Mouse (Mus musculus) yolk sac, embryonic 10.5 days (tissue): ENCODE measurements around the gene Gstp2.
"Not testable (repeated sequence)": the region's sequence is repeated elsewhere in the genome, so short reads cannot be mapped to it uniquely, and the experiment has no call there.

Experiments
- DNase-seq: peaks from one replicate; pipeline ENCODE4 v3.0.0-alpha.2; 2017; ENCODE audit warnings: low spot score

Gene Gstp2

DNA sequence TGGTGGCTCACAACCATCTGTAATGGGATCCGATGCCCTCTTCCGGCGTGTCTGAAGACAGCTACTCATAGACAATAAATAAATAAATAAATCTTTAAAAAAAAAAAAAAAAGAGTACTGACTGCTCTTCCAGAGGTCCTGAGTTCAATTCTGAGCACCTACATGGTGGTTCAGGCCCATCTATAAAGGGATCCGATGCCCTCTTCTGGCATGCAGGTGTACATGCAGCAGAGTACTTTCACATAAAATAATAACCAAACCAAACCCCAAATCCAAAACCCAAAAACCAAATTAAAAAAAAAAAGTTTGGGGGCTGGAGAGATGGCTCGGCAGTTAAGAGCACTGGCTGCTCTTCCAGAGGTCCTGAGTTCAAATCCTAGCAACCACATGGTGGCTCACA, 3.2 kb upstream of the Gstp2 start:
- not testable (repeated sequence) for DNase-seq

DNA sequence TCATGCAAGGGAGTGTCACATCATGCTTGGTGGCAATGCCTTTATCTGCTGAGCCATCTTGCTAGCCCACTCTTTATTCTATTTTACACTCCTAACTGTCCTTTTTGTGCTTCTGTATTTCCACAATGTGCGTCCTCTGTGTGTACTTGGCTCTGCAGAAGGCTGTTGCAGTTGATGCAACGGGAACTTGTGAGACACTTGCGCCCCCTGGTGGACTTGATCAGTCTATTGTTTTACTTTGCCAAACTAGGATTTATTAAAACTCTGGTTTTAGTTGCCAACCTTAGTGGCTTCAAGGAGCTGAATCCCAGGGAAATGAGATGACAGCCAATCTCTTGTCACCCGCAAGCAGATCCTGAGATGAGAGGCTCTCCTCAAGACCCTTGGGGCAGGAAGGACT, 2.0 kb upstream of the Gstp2 start:
- peak; percentile 47 for DNase-seq

DNA sequence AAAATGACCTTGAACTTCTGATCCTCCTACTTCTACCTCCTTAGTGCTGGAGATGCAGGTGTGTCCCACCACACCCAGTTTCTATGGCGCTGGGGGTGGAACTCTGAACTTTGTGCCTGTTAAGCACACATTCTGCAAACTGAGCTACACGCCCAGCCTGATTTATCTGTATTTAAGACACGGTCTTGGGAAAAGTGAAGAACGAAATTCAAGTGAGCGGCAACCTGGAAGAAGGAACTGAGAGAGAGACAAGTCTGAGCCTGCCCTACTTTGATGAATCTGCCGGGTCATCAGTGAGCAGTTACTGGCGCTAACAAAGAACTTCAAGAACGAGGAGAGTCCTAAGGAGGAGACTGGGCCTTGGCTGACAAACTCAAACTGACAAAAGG, 1.0 kb upstream of the Gstp2 start:
- DNase-seq, result peak; percentile 75

GRCm38 (mm10) chr19:4044109-4044508, 1.7 kb downstream of the Gstp2 start:
- DNase-seq, result not testable (repeated sequence)

DNA sequence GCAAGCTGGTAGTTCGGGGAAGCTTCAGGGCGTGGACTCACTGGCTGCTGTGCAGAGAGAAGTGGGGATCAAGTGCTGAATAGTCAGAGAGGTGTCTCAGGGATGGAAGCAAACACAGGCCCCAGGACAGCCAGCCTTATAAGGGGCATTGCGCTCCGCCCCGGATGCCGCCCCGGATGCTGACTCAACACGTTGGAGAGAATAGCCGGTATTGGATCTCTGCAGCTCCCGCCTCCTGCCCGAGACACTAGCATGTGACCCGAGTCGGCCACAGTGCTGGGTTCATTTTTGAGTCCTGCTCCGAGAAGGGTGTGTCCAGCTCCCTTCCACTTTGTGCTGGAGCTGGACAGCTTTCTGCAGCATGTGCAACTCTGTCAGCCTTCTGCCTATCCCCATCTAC, 3.7 kb downstream of the Gstp2 start:
- no peak for DNase-seq

GRCm38 (mm10) chr19:4041500-4041899, 4.3 kb downstream of the Gstp2 start:
- DNase-seq, result not testable (repeated sequence)

- DNase-seq, result not testable (repeated sequence)
Measured at GRCm38 (mm10) chr19:4040941-4041340, 4.9 kb downstream of the Gstp2 start.

DNA sequence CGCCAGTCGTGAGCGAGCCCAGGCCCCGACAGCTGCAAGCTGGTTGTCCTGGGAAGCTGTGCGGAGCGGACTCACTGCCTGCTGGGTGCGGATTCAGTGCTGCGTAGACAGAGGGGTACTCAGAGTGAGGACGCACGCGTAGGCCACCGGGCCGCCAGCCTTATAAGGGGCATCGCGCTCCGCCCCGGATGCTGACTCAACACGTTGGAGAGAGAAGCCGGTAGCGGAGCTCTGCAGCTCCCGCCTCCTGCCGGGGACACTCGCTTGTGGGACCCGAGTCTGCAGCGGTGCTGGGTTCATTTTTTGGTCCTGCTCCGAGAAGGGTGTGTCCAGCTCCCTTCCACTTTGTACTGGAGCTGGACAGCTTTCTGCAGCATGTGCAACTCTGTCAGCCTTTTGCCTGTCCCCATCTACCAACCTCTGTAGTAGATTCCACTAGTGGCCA, 8.0 kb downstream of the Gstp2 start, which contains the start of gene Gstp1:
Gstp1 (minus strand) TSS at position 198 of the 445 bp plus-strand sequence.
- peak; percentile 83 for DNase-seq

DNA sequence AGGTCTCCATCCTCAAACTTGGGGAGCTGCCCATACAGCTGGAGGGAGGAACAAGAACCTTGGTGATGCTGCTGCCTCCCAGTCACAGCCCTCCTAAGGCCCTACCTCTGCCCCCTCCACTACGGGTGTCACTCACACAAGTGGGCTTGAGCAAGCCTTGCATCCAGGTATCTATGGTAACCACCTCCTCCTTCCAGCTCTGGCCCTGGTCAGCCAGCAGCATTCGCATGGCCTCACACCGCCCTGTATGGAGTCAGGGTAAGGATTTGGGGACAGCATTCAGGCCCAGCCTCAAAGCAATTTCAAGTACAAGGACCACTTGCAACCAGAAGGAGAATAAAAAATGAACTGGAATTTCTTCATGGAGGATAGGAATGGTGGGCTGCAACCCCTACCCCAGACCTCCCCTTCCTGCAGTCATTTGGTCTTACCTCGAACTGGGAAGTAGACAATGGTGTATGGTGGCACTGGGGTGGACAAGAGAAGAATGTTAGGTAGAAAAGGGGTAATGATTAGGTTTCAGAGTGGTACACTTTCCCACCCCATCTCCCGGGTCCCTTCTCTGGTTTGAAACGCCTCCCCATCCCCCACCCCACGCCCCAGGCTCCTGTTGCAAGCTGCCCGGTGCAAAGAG, 8.6 kb downstream of the Gstp2 start:
- not testable (repeated sequence) for DNase-seq

DNA sequence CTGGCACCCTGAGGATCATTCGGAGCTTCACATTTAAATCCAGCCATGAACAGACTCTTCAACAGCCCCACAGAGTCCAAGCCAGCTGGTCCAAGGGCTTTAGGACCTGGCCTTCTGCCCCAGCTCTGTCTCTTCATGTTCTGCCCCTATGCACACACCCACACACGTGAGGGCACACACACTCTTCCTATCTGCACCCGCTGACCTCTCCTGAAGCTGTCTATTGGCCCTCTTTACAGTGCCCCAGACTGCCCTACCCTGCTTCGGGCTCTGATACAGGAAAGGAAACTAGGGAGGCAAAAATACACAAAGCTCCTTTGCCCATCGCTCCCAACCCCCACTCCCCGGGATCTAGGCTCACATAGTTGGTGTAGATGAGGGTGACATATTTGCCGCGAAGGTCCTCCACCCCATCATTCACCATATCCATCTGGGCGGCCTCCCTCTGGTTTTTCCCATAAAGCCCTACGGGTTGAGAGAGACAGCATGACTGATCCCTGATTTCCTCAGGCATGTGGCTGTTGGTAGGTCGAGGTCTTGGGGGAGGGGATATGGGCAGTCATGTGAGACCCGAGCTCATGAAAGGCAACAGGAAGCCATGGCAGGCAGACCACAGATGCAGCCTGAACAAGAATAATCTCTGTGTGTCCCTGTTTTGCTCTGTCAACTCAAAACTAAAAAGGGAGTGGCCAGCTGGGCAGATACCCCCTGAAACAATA, 9.3 kb downstream of the Gstp2 start:
- no peak for DNase-seq

DNA sequence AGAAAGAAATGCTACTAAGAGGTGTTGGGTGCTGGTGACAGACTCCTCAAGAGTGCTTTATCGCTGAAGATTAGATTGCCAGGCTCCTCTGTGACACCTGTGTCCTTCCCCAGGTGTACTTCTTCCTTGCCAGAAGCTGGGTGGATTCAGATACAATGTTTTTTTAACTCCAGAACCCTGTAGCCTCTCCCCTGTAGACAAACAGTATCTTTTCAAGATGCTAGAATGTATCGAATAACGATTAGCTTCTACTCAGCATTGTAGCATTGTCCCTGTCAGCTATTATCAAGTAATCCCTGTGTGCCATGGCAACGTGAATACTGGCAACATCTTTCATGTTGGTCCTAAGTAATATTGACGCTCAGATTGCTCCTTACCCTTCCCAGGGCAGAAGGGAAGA, 12.1 kb downstream of the Gstp2 start:
- DNase-seq, result no peak

GRCm38 (mm10) chr19:4033298-4033697, 12.5 kb downstream of the Gstp2 start:
- DNase-seq, result peak; percentile 76

DNA sequence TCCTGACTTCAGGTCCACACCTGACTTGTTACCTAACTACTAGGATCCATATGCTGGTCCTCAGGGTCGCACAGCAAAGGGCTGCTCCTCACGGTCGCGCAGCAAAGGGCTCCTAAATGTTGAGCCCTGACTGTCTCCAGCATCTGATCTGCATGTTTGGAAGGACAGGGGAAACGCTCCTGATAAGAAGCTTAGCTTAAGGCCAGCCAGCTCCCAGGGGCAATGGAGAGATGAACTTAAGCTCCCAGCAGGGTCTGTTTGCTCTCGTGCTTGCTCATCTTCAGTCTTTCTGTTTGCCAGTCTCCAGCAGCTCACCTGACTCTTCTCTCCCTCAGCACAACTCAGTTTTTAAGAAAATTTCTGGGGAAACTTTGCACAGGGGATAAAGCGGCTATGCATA, 13.2 kb downstream of the Gstp2 start:
- peak; percentile 58 for DNase-seq

GRCm38 (mm10) chr19:4027576-4027975, 18.2 kb downstream of the Gstp2 start:
- no peak for DNase-seq

DNA sequence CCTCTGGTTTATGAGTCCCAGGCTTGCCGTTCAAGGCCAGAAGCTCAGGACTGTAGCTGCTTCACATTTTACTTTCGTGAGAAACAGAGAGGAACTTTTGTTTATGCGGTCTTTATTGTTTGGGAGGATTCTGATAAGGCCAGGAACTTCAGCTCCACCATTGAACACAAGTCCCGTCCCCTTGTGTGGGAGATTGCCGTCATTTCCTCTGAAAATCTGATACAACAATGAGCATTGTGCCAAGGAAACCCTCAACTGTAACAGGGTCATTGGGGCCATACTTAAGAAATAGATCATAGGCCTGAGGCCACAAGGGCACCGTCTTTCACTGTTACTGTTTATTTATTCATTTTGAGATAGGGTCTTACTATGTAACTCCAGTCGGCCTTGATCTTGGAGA, 22.6 kb downstream of the Gstp2 start:
- DNase-seq, result no peak

DNA sequence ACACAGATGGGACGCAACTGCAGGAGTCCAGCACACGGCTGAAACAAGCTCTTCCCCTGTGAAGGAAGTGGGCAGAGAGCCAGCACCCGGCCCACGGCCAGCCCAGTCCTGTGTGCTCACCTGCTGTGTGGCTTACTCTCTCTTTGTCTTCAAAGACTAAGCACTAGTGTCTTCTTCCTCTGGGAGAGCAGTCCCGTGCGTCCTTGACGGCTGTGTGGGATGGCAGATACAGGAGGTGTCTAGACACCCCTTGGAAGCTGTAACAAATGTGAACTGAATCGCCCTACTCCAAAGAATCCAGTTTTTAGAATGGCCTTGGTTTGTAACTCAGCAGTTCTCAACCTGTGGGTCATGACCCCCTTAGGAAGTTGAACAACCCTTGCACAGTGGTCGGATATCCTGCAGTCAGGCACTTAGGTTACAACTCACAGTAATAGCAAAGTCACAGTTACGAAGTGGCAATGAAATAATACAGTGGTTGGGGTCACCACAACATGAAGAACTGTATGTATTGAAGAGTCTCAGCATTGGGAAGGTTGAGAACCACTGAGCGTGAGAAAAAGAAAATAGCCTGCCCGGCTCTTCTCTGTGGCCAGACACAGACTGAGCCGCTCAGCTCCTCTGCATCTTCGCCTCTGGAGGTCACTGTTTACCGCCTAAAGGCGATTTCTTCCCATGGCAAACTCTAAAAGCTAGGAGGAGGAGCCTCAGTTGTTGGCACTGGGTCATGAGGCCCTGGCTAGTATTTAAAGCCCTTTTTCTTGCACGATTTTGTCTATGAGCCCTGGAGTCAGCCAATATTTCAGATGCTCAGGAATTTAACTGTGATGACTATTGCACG, 26.9 kb downstream of the Gstp2 start:
- peak; percentile 68 for DNase-seq

DNA sequence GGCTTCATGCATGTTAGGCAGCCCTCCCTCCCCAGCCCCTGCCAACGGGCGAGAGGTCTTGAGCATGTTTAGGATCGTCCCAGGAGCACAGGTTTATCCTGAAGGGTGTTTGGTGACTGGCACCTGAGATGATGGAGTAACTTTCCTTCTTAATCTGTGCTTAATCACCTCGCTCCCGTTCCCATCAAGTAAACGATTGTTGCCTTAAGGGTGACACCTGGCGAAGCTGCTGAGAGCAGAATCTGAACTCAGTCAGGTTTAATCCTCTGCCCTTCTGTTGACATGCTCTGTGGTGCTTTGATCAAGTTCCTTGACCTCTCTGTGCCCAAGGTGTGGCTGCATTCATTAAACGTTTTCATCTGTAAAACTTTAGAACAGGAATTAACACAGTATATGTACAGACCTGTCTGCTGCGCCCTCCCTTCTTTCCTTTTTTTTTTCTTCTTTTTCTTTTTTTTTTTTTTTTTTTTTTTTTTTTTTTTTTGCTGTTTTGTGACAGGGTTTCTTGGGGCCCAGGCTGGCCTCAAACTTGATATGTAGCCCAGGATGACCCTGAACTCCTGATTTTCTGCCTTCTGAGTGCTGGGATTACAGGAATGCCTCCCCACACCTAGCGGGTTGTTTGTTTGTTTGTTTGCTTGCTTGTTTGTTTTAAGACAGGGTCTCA, 27.8 kb downstream of the Gstp2 start:
- DNase-seq, result no peak

DNA sequence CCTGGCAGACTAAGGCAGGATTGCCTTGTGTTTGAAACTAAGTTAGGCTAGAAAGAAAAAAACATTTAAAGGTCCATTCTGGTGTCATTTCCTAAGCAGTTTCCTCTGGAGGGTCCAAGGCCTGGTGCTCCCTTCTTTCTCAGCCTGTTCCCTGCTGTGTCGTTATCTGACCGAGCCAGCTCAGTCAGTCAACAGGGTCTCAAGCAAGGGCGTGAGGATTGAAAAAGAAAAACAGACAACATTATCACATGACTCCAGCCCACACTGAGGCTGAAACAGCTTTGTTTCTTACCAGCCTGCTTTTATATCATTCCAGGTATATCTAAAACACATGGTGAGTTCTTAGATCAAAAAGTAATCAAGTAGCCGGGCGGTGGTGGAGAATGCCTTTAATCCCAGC, 30.2 kb downstream of the Gstp2 start:
- DNase-seq, result no peak

- DNase-seq, result no peak
Measured at GRCm38 (mm10) chr19:4014802-4015201, 31.0 kb downstream of the Gstp2 start.

GRCm38 (mm10) chr19:4013066-4013465, 32.8 kb downstream of the Gstp2 start:
- DNase-seq, result no peak

DNA sequence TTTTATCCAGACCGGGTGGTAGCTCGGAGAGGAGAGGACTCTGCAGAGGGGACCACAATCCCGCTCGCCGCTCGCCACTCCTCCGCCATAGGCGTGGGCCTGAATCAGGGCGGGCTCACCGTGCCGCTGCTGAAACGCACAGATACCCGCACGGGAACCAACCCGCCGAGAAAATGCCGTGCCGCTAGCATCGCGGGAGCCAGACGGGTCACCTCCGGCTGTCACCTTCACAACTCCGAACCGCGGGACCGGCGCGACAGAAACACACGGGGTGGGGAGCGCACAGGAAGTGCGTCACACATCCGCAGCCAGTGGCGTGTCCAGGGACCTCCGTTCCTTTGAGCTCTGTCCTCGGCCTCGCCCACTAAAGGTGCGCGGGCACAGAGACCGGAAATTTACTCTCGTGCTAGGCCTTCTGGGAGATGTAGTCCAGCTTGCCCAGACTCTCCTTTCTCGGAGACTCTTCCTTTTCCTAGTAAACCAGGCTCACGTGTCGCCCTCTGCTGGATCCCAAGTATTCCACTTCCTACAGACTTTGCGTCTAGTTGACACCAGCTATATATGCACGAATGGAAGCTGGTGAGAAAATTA, 33.3 kb downstream of the Gstp2 start, which contains the start of gene Ndufv1:
Ndufv1 (minus strand) TSS at position 375 of the 591 bp plus-strand sequence.
- peak; percentile 98 for DNase-seq

- DNase-seq, result no peak
Measured at GRCm38 (mm10) chr19:4011086-4011485, 34.7 kb downstream of the Gstp2 start.
